Mouse (Mus musculus) stomach, embryonic 14.5 days (tissue): ENCODE data around the gene Nos1. TPM values are rescaled to one million over a fixed set of nuclear protein-coding genes. Genes with fewer than 3 reads are reported as not detected.
"Not testable (repeated sequence)": the region's sequence is repeated elsewhere in the genome, so short reads cannot be mapped to it uniquely, and the experiment has no call there.

Source experiments
- ATAC-seq: fragments of 200-750 bp; cut with Nextera tagmentation; 2 replicates; pipeline ENCODE4 v1.8.0; 2017; ENCODE audit warnings: low read depth, moderate TSS enrichment; ENCODE audit not compliant: insufficient number of reproducible peaks, insufficient read depth, low FRiP score
- H3K27ac ChIP-seq: fragments of 300-500 bp; sonication (generic); 2 replicates; pipeline ENCODE4 v1.5.1; 2014; ENCODE audit warnings: mild to moderate bottlenecking, low read length, moderate library complexity, mixed read lengths
- H3K27me3 ChIP-seq: fragments of 300-500 bp; sonication (generic); 2 replicates; pipeline ENCODE4 v1.6.1; 2014; ENCODE audit warnings: low read length, control low read depth, mixed read lengths; ENCODE audit not compliant: control insufficient read depth, insufficient read depth
- H3K36me3 ChIP-seq: fragments of 300-500 bp; sonication (generic); 2 replicates; pipeline ENCODE4 v1.6.1; 2014; ENCODE audit warnings: mild to moderate bottlenecking, control low read depth, low read length, moderate library complexity, mixed read lengths; ENCODE audit not compliant: control insufficient read depth, insufficient read depth
- H3K4me1 ChIP-seq: fragments of 300-500 bp; sonication (generic); 2 replicates; pipeline ENCODE4 v1.6.1; 2014; ENCODE audit warnings: low read length, control low read depth, mixed read lengths; ENCODE audit not compliant: control insufficient read depth, insufficient read depth
- H3K4me2 ChIP-seq: fragments of 300-500 bp; sonication (generic); replicated peaks from 2 replicates; pipeline ENCODE4 v1.6.1; 2014; ENCODE audit warnings: low read depth, low read length, control low read depth
- H3K4me3 ChIP-seq: fragments of 300-500 bp; sonication (generic); 2 replicates; pipeline ENCODE4 v1.5.1; 2014; ENCODE audit warnings: low read depth, low read length, control low read depth
- H3K9ac ChIP-seq: fragments of 300-500 bp; sonication (generic); replicated peaks from 2 replicates; pipeline ENCODE4 v1.6.1; 2014; ENCODE audit warnings: low read depth, mild to moderate bottlenecking, control low read depth, low read length, moderate library complexity, mixed read lengths
- H3K9me3 ChIP-seq: fragments of 300-500 bp; sonication (generic); 2 replicates; pipeline ENCODE4 v1.6.1; 2016; ENCODE audit warnings: low read depth, low read length, control low read depth; ENCODE audit not compliant: control insufficient read depth
- WGBS: fragments of 180-500 bp; shearing (Covaris S2); extraction: QIAGEN DNeasy Blood & Tissue Kit; methylation state at CpG from one replicate; pipeline ENCODE4 v1.1.7; 2014; 5-methylcytosine and 5-hydroxymethylcytosine counted together
- polyA plus RNA-seq: library from polyadenylated mRNA; unstranded; fragments of >200 nt; fragmentation: Nextera tagmentation; extraction: Ambion mirVana; gene quantifications from 2 replicates; pipeline ENCODE4 v1.2.1, GENCODE M21; 2014

The Nos1 gene
- polyA plus RNA-seq, 1 experiment from 2014 or later, result 2.3 TPM

- Histone ChIP-seq H3K36me3 (no peaks in the 10 kb centered on the region), H3K4me2 (no peak overlapping the region), H3K27me3 (no peaks in the 10 kb centered on the region), H3K4me3 (no peak overlapping the region), H3K4me1 (no peaks in the 10 kb centered on the region), H3K9ac (no peak overlapping the region), H3K9me3 (no peaks in the 10 kb centered on the region), H3K27ac (no peak overlapping the region)
- 83% methylated on average over 8 of the region's 8 CpGs for WGBS
- ATAC-seq, result no peak
Observed at GRCm38 (mm10) chr5:117873807-117874206, 93.0 kb downstream of the Nos1 start.

- Histone ChIP-seq H3K27me3 (no peaks in the 10 kb centered on the region), H3K4me3 (no peak overlapping the region), H3K9ac (no peak overlapping the region), H3K4me2 (no peak overlapping the region), H3K27ac (no peak overlapping the region), H3K36me3 (no peaks in the 10 kb centered on the region), H3K9me3 (no peaks in the 10 kb centered on the region), H3K4me1 (no peaks in the 10 kb centered on the region)
- ATAC-seq, result no peak
- WGBS, result 76% methylated on average over 7 of the region's 7 CpGs
Observed at GRCm38 (mm10) chr5:117874236-117874635, 93.4 kb downstream of the Nos1 start.

GRCm38 (mm10) chr5:117879136-117879535 is 98.3 kb downstream of the Nos1 start:
- H3K4me1 ChIP-seq, result no peaks in the 10 kb centered on the region
- H3K36me3 ChIP-seq, result no peaks in the 10 kb centered on the region
- no peak for ATAC-seq
- no peak overlapping the region for H3K4me2 ChIP-seq
- H3K27ac ChIP-seq, result no peak overlapping the region
- H3K9ac ChIP-seq, result no peak overlapping the region
- 41% methylated on average over 14 of the region's 14 CpGs for whole genome bisulfite sequencing
- H3K9me3 ChIP-seq, result no peaks in the 10 kb centered on the region
- H3K4me3 ChIP-seq, result no peak overlapping the region
- H3K27me3 ChIP-seq, result no peaks in the 10 kb centered on the region

- no peaks in the 10 kb centered on the region for H3K9me3 ChIP-seq
- no peak for ATAC-seq
Observed at GRCm38 (mm10) chr5:117880916-117881555, 100.2 kb downstream of the Nos1 start.

GRCm38 (mm10) chr5:117882411-117882810 is 101.6 kb downstream of the Nos1 start:
- H3K9ac ChIP-seq, H3K4me1 ChIP-seq, ATAC-seq, H3K4me2 ChIP-seq, H3K4me3 ChIP-seq, H3K27me3 ChIP-seq, H3K9me3 ChIP-seq, H3K27ac ChIP-seq, H3K36me3 ChIP-seq: not testable (repeated sequence)
- 65% methylated on average over 1 of the region's 1 CpGs for WGBS

More at GRCm38 (mm10) chr5:117880916-117881555, 100.2 kb downstream of the Nos1 start:
- Histone ChIP-seq H3K4me2 (no peak overlapping the region), H3K36me3 (no peaks in the 10 kb centered on the region), H3K27ac (no peak overlapping the region), H3K27me3 (no peaks in the 10 kb centered on the region), H3K4me3 (no peak overlapping the region), H3K4me1 (no peaks in the 10 kb centered on the region), H3K9ac (no peak overlapping the region)
- WGBS, result 92% methylated on average over 9 of the region's 9 CpGs

- Histone ChIP-seq H3K27ac (no peak overlapping the region), H3K4me3 (no peak overlapping the region), H3K9me3 (no peaks in the 10 kb centered on the region), H3K36me3 (no peaks in the 10 kb centered on the region), H3K4me2 (no peak overlapping the region), H3K9ac (no peak overlapping the region), H3K27me3 (no peaks in the 10 kb centered on the region), H3K4me1 (no peaks in the 10 kb centered on the region)
- 61% methylated on average over 2 of the region's 2 CpGs for WGBS
- ATAC-seq, result no peak
Observed at GRCm38 (mm10) chr5:117884991-117885390, 104.2 kb downstream of the Nos1 start.

GRCm38 (mm10) chr5:117888126-117888525 is 107.3 kb downstream of the Nos1 start:
- no peaks in the 10 kb centered on the region for H3K9me3 ChIP-seq
- no peak overlapping the region for H3K4me2 ChIP-seq
- H3K9ac ChIP-seq, result no peak overlapping the region
- no peaks in the 10 kb centered on the region for H3K27me3 ChIP-seq
- no peak overlapping the region for H3K4me3 ChIP-seq
- 60% methylated on average over 3 of the region's 3 CpGs for WGBS
- no peak for ATAC-seq
- H3K36me3 ChIP-seq, result no peaks in the 10 kb centered on the region
- H3K27ac ChIP-seq, result no peak overlapping the region
- H3K4me1 ChIP-seq, result no peaks in the 10 kb centered on the region

- no peak overlapping the region for H3K4me3 ChIP-seq
- 53% methylated on average over 6 of the region's 6 CpGs for WGBS
- no peak overlapping the region for H3K27ac ChIP-seq
- H3K27me3 ChIP-seq, result no peaks in the 10 kb centered on the region
- H3K9me3 ChIP-seq, result no peaks in the 10 kb centered on the region
- H3K36me3 ChIP-seq, result no peaks in the 10 kb centered on the region
- no peak overlapping the region for H3K9ac ChIP-seq
- H3K4me2 ChIP-seq, result no peak overlapping the region
- no peaks in the 10 kb centered on the region for H3K4me1 ChIP-seq
- ATAC-seq, result no peak
Observed at GRCm38 (mm10) chr5:117888946-117889345, 108.1 kb downstream of the Nos1 start.

GRCm38 (mm10) chr5:117889571-117889970 is 108.7 kb downstream of the Nos1 start:
- no peak overlapping the region for H3K4me2 ChIP-seq
- no peak overlapping the region for H3K9ac ChIP-seq
- H3K36me3 ChIP-seq, result no peaks in the 10 kb centered on the region
- H3K4me1 ChIP-seq, result no peaks in the 10 kb centered on the region
- no peak overlapping the region for H3K4me3 ChIP-seq
- H3K27me3 ChIP-seq, result no peaks in the 10 kb centered on the region
- H3K9me3 ChIP-seq, result no peaks in the 10 kb centered on the region
- ATAC-seq, result no peak
- no peak overlapping the region for H3K27ac ChIP-seq
- WGBS, result 74% methylated on average over 8 of the region's 8 CpGs
